Mouse (Mus musculus) thymus, adult 2 months (tissue): Measurements from ENCODE around the gene Nt5dc3. TPM values are rescaled to one million over a fixed set of nuclear protein-coding genes. Genes with fewer than 3 reads are reported as not detected.

Experiments used
- DNase-seq: peaks from one replicate; pipeline ENCODE4 v3.0.0; 2021
- H3K27ac ChIP-seq: fragments of 200-500 bp; 2 replicates; pipeline ENCODE4 v1.5.1; 2012; ENCODE audit warnings: low read length, control low read depth; ENCODE audit not compliant: control insufficient read depth, insufficient read depth
- H3K27me3 ChIP-seq: fragments of 200-500 bp; 2 replicates; pipeline ENCODE4 v1.6.1; 2012; ENCODE audit warnings: mild to moderate bottlenecking, low read length, moderate library complexity, mixed read lengths; ENCODE audit not compliant: control insufficient read depth, insufficient read depth
- H3K36me3 ChIP-seq: fragments of 200-500 bp; 2 replicates; pipeline ENCODE4 v1.6.1; 2012; ENCODE audit warnings: mild to moderate bottlenecking, low read length, moderate library complexity; ENCODE audit not compliant: control insufficient read depth, insufficient read depth
- H3K4me1 ChIP-seq: fragments of 200-500 bp; replicated peaks from 2 replicates; pipeline ENCODE4 v1.6.1; 2012; ENCODE audit warnings: low read length; ENCODE audit not compliant: control insufficient read depth, insufficient read depth
- H3K4me3 ChIP-seq: fragments of 200-500 bp; 2 replicates; pipeline ENCODE4 v1.5.1; 2012; ENCODE audit warnings: mild to moderate bottlenecking, low read length, control low read depth, moderate library complexity; ENCODE audit not compliant: control insufficient read depth, insufficient read depth
- CTCF ChIP-seq: fragments of 200-500 bp; IDR thresholded peaks from 2 replicates; pipeline ENCODE4 v1.5.1; 2012; ENCODE audit warnings: mild to moderate bottlenecking, control low read depth, low read length, moderate library complexity, borderline replicate concordance; ENCODE audit not compliant: control insufficient read depth, poor library complexity, insufficient read depth; ENCODE audit errors: extremely low read depth
- POLR2A ChIP-seq: fragments of 200-500 bp; IDR thresholded peaks from 2 replicates; pipeline ENCODE4 v1.6.1; 2012; ENCODE audit warnings: mild to moderate bottlenecking, low read length, control low read depth, moderate library complexity; ENCODE audit not compliant: control insufficient read depth, poor library complexity, insufficient read depth; ENCODE audit errors: extremely low read depth
- WGBS: fragments of 180-500 bp; shearing (Covaris S2); methylation state at CpG from one replicate; pipeline ENCODE4 v1.1.7; 2018; 5-methylcytosine and 5-hydroxymethylcytosine counted together
- polyA plus RNA-seq: library from polyadenylated mRNA; depleted of rRNA; stranded (reverse); fragments of >200 nt; gene quantifications from 2 replicates; pipeline ENCODE4 v1.2.3, GENCODE M21; 2012

The Nt5dc3 gene
- polyA plus RNA-seq, 1 experiment = 7.5 TPM

- TF ChIP-seq POLR2A (no peak), CTCF (no peak)
- Histone ChIP-seq H3K36me3 (no peaks in the 10 kb centered on the region), H3K27ac (no peak overlapping the region), H3K4me3 (no peak overlapping the region), H3K4me1 (no peaks in the 10 kb centered on the region), H3K27me3 (no peaks in the 10 kb centered on the region)
- no peak for DNase-seq
- 93% methylated on average over 5 of the region's 5 CpGs for WGBS
These were observed 63.9 kb downstream of the Nt5dc3 start for GRCm38 (mm10) chr10:86842659-86843058.

GRCm38 (mm10) chr10:86846926-86847467 lies 68.2 kb downstream of the Nt5dc3 start:
- Histone ChIP-seq H3K4me1 (no peaks in the 10 kb centered on the region), H3K27me3 (no peaks in the 10 kb centered on the region), H3K4me3 (no peak overlapping the region), H3K27ac (no peak overlapping the region), H3K36me3 (no peaks in the 10 kb centered on the region)
- no peak for DNase-seq
- 92% methylated on average over 9 of the region's 9 CpGs for WGBS
- TF ChIP-seq POLR2A = no peak
- no peak for TF ChIP-seq CTCF

GRCm38 (mm10) chr10:86849087-86849486 lies 70.3 kb downstream of the Nt5dc3 start:
- Histone ChIP-seq H3K36me3 (no peaks in the 10 kb centered on the region), H3K27me3 (no peaks in the 10 kb centered on the region), H3K27ac (no peak overlapping the region), H3K4me1 (no peaks in the 10 kb centered on the region), H3K4me3 (no peak overlapping the region)
- TF ChIP-seq POLR2A (no peak), CTCF (no peak)
- no peak for DNase-seq
- WGBS = 90% methylated on average over 4 of the region's 4 CpGs

GRCm38 (mm10) chr10:86849508-86849907 lies 70.7 kb downstream of the Nt5dc3 start:
- H3K27ac ChIP-seq = no peak overlapping the region
- no peaks in the 10 kb centered on the region for H3K4me1 ChIP-seq
- TF ChIP-seq POLR2A (no peak), CTCF (no peak)
- H3K27me3 ChIP-seq = no peaks in the 10 kb centered on the region
- DNase-seq = no peak
- no peak overlapping the region for H3K4me3 ChIP-seq
- 89% methylated on average over 4 of the region's 4 CpGs for WGBS
- no peaks in the 10 kb centered on the region for H3K36me3 ChIP-seq

GRCm38 (mm10) chr10:86852160-86852559 lies 73.4 kb downstream of the Nt5dc3 start:
- DNase-seq = no peak
- Histone ChIP-seq H3K27ac (no peak overlapping the region), H3K27me3 (no peaks in the 10 kb centered on the region), H3K4me3 (no peak overlapping the region), H3K36me3 (no peaks in the 10 kb centered on the region), H3K4me1 (no peaks in the 10 kb centered on the region)
- 89% methylated on average over 6 of the region's 6 CpGs for WGBS
- no peak for TF ChIP-seq POLR2A
- no peak for TF ChIP-seq CTCF

- no peak for DNase-seq
- no peaks in the 10 kb centered on the region for H3K27me3 ChIP-seq
- TF ChIP-seq CTCF (no peak), POLR2A (no peak)
- 89% methylated on average over 3 of the region's 3 CpGs for WGBS
- H3K4me3 ChIP-seq = no peak overlapping the region
- no peak overlapping the region for H3K27ac ChIP-seq
- H3K4me1 ChIP-seq = no peaks in the 10 kb centered on the region
- H3K36me3 ChIP-seq = no peaks in the 10 kb centered on the region
These were observed 74.6 kb downstream of the Nt5dc3 start for GRCm38 (mm10) chr10:86853433-86853832.

GRCm38 (mm10) chr10:86860396-86860795 lies 81.6 kb downstream of the Nt5dc3 start:
- Histone ChIP-seq H3K27ac (no peak overlapping the region), H3K4me1 (no peaks in the 10 kb centered on the region), H3K27me3 (no peaks in the 10 kb centered on the region), H3K36me3 (no peaks in the 10 kb centered on the region), H3K4me3 (no peak overlapping the region)
- WGBS = 80% methylated on average over 4 of the region's 4 CpGs
- TF ChIP-seq CTCF = no peak
- no peak for DNase-seq
